Mouse (Mus musculus): ENCODE data around the gene Cacfd1.
A peak's percentile ranks its signal among the peaks of the same experiment; 100 is the strongest.

DNA sequence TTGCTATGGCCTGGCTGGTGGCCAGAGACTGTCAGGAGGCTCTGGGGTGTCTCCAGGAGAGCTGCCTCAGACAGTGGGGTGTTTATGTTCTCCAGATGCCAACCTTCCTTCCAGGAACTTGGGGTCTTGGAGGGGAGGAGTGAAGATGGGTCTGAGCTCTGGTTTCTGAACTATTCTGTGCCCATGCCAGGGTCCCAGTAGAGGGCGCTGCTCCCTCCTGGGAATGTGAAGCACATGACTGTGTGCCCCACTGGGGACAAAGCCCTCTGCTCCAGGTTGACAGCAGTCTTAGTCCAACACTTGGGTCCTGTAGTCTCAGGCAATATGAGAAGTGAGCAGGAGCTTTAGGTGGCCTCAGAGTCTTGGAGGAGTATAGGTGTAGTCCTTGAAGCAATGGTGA is 29.6 kb downstream of the Cacfd1 start:
- TF ChIP-seq EP300 (IDR thresholded peaks at IDR 0.05): no peak
- peak; percentile 53 for TF ChIP-seq CTCF (IDR thresholded peaks at IDR 0.05)

Data from lung, postnatal 0 days (tissue).